Mouse (Mus musculus): Measurements from ENCODE around the gene Tspan12.

Gene Tspan12

GRCm38 (mm10) chr6:21769447-21769809, 82.9 kb downstream of the Tspan12 start:
- no peak for DNase-seq (ENCODE audit: low spot score in 2 of 2)

- no peak for DNase-seq (ENCODE audit: low spot score in 2 of 2)
Observed at GRCm38 (mm10) chr6:21768745-21769446, 83.4 kb downstream of the Tspan12 start.

- no peak for DNase-seq (ENCODE audit: low spot score in 2 of 2)
Observed at GRCm38 (mm10) chr6:21767787-21768221, 84.5 kb downstream of the Tspan12 start.

GRCm38 (mm10) chr6:21747536-21747935, 104.8 kb downstream of the Tspan12 start:
- no peak for DNase-seq (ENCODE audit: low spot score in 2 of 2)

GRCm38 (mm10) chr6:21744615-21745266, 107.6 kb downstream of the Tspan12 start:
- DNase-seq (ENCODE audit: low spot score in 2 of 2): no peak

GRCm38 (mm10) chr6:21740606-21741005, 111.7 kb downstream of the Tspan12 start:
- no peak for DNase-seq (ENCODE audit: low spot score in 2 of 2)

- DNase-seq (ENCODE audit: low spot score in 2 of 2): no peak
Observed at GRCm38 (mm10) chr6:21722238-21722637, 130.1 kb downstream of the Tspan12 start.
